Mouse (Mus musculus): ENCODE data around the gene Rtn4. TPM values are rescaled to one million over a fixed set of nuclear protein-coding genes. Genes with fewer than 3 reads are reported as not detected.

The Rtn4 gene
- polyA plus RNA-seq, 1 experiment, result 230 TPM

DNA sequence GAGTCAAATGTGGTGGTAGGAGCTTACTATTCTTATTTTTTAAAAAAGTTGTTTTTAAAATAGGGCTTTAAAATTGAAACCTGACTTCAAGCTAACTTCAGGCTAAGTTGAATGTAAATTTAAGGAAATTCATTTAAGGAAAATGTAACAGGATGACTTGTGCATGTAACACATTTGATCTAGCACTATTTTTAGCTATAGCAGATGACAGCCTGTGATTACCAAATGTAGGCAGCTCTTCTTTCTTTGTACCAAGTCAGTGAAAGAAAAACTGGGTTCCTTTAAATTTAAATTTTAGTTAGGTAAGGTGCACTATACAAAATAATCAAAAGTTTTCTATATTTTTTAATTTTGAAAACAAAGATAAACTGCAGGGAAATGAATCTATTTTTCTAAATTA, 32.4 kb downstream of the Rtn4 start:
- no peak overlapping the region for H3K4me3 ChIP-seq (ENCODE audit: insufficient read depth, low read depth, low read length)
- no peak for TF ChIP-seq POLR2A (IDR thresholded peaks at IDR 0.05; ENCODE audit: insufficient read depth, low read depth, low read length)
- no peak for TF ChIP-seq CTCF (IDR thresholded peaks at IDR 0.05; ENCODE audit: insufficient read depth, low read depth, low read length)
- no peak overlapping the region for H3K27ac ChIP-seq (ENCODE audit: insufficient read depth, low read depth, low read length)
- H3K4me1 ChIP-seq (ENCODE audit: control insufficient read depth, insufficient read depth, low read length), result no peaks in the 10 kb centered on the region

DNA sequence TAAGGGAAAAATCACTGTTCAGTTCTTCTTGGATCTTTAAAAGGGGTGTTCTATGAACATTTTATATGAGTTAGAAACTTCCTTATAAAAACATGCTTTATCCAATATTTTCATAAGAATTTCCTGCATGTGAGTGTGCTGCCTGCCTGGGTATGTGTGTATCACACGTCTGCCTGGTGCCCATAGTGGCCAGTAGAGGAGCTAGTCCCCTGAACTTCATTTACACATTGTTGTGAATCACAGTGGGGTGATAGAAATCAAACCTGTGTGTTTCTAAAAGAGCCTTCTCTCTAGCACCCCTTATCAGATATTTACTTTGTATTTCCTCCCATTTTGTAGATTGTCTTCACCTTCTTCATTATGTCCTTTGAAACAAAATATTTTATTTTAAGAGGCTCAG, 32.9 kb downstream of the Rtn4 start:
- H3K27ac ChIP-seq (ENCODE audit: insufficient read depth, low read depth, low read length), result no peak overlapping the region
- no peaks in the 10 kb centered on the region for H3K4me1 ChIP-seq (ENCODE audit: control insufficient read depth, insufficient read depth, low read length)
- TF ChIP-seq POLR2A (IDR thresholded peaks at IDR 0.05; ENCODE audit: insufficient read depth, low read depth, low read length) (no peak), CTCF (IDR thresholded peaks at IDR 0.05; ENCODE audit: insufficient read depth, low read depth, low read length) (no peak)
- H3K4me3 ChIP-seq (ENCODE audit: insufficient read depth, low read depth, low read length), result no peak overlapping the region
- WGBS, result 50% methylated on average over 1 of the region's 1 CpGs

DNA sequence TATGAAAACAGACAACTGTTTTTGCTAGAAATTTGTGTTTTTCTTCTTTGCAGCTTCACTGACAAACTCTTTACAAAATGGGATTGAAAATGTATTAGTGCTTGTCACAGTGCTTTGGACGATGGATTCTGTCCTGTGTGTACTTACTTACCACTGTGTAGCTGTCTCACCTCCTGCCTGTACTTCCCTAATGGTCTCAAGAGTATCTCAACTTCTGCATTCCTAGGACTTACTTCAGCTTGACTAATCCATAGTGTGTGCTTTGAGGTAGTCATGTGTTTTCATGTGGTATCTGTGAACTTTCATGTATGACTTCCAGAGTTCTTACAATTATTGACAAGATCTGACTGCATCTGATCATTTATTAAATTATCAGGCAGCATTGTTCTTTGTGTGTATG, 35.2 kb downstream of the Rtn4 start:
- H3K4me3 ChIP-seq (ENCODE audit: insufficient read depth, low read depth, low read length), result no peak overlapping the region
- no peaks in the 10 kb centered on the region for H3K4me1 ChIP-seq (ENCODE audit: control insufficient read depth, insufficient read depth, low read length)
- whole genome bisulfite sequencing, result 67% methylated on average over 1 of the region's 1 CpGs
- TF ChIP-seq CTCF (IDR thresholded peaks at IDR 0.05; ENCODE audit: insufficient read depth, low read depth, low read length), result no peak
- TF ChIP-seq POLR2A (IDR thresholded peaks at IDR 0.05; ENCODE audit: insufficient read depth, low read depth, low read length), result no peak
- H3K27ac ChIP-seq (ENCODE audit: insufficient read depth, low read depth, low read length), result no peak overlapping the region

DNA sequence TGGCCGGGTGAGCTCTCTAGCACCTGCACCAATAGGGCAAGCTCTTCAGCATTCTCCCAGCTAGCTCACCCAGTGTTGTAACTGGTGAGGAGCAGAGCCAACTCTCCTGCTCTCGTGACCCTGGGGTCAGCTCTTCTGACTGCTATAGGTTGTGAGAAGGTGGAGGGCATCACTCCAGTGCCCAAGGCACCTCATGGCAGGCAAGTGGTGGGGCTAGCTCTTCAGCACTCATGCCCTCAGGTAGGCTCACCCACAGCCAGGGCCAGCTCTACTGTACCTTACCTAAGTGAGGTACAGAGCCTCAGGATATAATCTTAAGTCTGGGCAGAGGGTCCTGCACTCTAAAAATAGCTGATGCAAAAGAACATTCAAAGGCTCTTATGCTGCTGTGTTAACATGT, 47.0 kb downstream of the Rtn4 start:
- peaks cover 5% of the 10 kb centered on the region for H3K4me1 ChIP-seq (ENCODE audit: control insufficient read depth, insufficient read depth, low read length)
- TF ChIP-seq POLR2A (IDR thresholded peaks at IDR 0.05; ENCODE audit: insufficient read depth, low read depth, low read length), result no peak
- TF ChIP-seq CTCF (IDR thresholded peaks at IDR 0.05; ENCODE audit: insufficient read depth, low read depth, low read length), result no peak
- 83% methylated on average over 2 of the region's 2 CpGs for WGBS
- no peak overlapping the region for H3K4me3 ChIP-seq (ENCODE audit: insufficient read depth, low read depth, low read length)
- H3K27ac ChIP-seq (ENCODE audit: insufficient read depth, low read depth, low read length), result 0 out of 2 replicates have a peak overlapping the region, but pooled peaks have one; percentile 15

DNA sequence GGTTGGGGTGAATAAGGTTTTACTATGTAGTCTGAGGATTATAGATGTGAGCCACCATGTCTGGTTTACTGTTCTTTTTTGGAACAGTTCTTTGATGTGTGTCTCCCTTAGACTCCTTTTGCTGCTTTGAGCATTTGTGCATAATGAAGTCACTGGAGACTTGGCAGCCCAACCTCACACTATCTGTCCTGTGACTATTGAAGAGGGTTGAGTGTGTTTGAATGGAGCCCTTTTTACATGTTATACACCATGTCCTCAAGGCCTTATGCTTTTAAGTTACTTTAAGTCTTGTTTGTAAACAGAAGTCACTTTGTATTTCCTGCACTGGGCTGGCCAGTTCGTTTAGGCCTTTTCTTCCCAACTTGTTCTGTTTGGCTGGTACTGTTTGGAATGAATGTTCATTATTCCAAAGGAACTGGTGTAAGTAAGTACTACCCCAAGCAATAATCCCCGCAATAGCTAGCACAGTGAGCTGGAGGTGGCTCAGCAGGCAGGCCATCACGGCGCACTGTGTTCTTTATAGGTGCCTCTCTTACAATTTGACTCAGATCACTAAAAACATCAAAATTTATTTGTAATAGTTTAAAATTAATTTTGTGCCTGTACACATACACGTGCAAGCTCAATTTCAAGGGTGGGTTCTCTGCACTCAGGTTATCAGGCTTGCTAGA, 52.1 kb downstream of the Rtn4 start:
- TF ChIP-seq POLR2A (IDR thresholded peaks at IDR 0.05; ENCODE audit: insufficient read depth, low read depth, low read length), result no peak
- no peak for TF ChIP-seq CTCF (IDR thresholded peaks at IDR 0.05; ENCODE audit: insufficient read depth, low read depth, low read length)
- no peak overlapping the region for H3K4me3 ChIP-seq (ENCODE audit: insufficient read depth, low read depth, low read length)
- peaks cover 2% of the 10 kb centered on the region for H3K4me1 ChIP-seq (ENCODE audit: control insufficient read depth, insufficient read depth, low read length)
- H3K27ac ChIP-seq (ENCODE audit: insufficient read depth, low read depth, low read length), result no peak overlapping the region
- WGBS, result 54% methylated on average over 5 of the region's 5 CpGs

DNA sequence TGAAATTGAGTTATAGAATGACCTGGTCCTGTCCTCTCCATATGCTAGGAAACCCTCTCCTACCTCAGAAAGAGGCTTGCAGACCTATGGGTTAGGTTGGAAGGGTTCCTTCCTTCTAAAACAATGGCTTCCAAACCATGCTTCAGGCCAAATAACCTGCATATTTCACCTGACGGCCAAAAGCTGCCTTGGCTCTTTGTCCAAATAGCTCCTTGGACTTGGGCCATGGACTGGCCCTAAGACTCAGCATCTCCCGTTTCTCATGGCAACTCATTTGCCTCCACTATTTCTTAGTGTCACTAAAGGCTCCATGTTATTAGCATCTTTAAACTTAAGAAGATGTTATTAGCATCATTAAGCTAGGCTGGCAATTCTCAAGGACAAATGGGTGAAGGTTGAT, 52.8 kb downstream of the Rtn4 start:
- 46% methylated on average over 2 of the region's 2 CpGs for WGBS
- no peak for TF ChIP-seq CTCF (IDR thresholded peaks at IDR 0.05; ENCODE audit: insufficient read depth, low read depth, low read length)
- no peak for TF ChIP-seq POLR2A (IDR thresholded peaks at IDR 0.05; ENCODE audit: insufficient read depth, low read depth, low read length)
- H3K4me3 ChIP-seq (ENCODE audit: insufficient read depth, low read depth, low read length), result no peak overlapping the region
- H3K27ac ChIP-seq (ENCODE audit: insufficient read depth, low read depth, low read length), result no peak overlapping the region
- H3K4me1 ChIP-seq (ENCODE audit: control insufficient read depth, insufficient read depth, low read length), result peaks cover 2% of the 10 kb centered on the region

DNA sequence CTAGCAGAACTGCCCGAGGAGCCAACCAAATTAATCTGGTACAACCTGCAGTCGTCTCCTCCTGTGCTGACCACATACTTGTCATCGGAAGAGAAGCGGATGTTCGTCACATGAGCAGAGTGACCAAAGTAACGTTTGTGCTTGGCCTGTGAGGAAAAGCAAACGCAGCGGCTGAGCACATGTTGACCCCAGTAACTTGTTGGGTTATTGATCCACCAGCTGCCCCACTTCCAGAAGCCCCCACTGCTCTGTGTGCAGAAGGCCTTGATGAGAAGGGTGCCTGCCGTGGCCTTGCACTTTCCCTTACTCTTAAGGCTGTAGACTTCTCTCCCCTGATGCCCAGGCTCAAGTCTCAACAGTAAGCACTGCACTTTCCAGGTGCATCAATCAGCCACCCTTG, 53.5 kb downstream of the Rtn4 start:
- Histone ChIP-seq H3K4me1 (ENCODE audit: control insufficient read depth, insufficient read depth, low read length) (peaks cover 4% of the 10 kb centered on the region), H3K27ac (ENCODE audit: insufficient read depth, low read depth, low read length) (no peak overlapping the region), H3K4me3 (ENCODE audit: insufficient read depth, low read depth, low read length) (no peak overlapping the region)
- TF ChIP-seq POLR2A (IDR thresholded peaks at IDR 0.05; ENCODE audit: insufficient read depth, low read depth, low read length) (no peak), CTCF (IDR thresholded peaks at IDR 0.05; ENCODE audit: insufficient read depth, low read depth, low read length) (no peak)
- WGBS, result 94% methylated on average over 9 of the region's 9 CpGs

DNA sequence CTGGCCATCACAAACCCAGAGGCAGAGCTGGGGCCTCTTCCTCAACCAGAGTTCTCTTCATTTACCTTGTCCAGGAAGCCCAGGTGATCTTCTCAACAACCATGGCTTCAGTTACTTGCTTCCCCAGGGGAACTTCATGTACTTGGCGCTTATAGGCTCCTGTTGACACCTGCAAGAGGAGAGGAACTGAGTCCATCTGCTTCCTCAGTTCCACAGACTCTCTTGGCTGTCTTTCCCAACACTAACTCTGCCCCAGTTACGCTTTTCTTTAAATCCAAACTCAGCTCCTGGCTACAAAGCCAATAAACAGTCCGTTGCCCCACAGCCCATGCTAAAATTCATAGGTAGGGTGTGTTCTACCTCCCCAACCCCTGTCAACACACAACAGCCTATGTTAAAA, 54.6 kb downstream of the Rtn4 start:
- H3K27ac ChIP-seq (ENCODE audit: insufficient read depth, low read depth, low read length), result no peak overlapping the region
- WGBS, result 94% methylated on average over 3 of the region's 3 CpGs
- H3K4me3 ChIP-seq (ENCODE audit: insufficient read depth, low read depth, low read length), result no peak overlapping the region
- peaks cover 9% of the 10 kb centered on the region for H3K4me1 ChIP-seq (ENCODE audit: control insufficient read depth, insufficient read depth, low read length)
- TF ChIP-seq CTCF (IDR thresholded peaks at IDR 0.05; ENCODE audit: insufficient read depth, low read depth, low read length), result no peak
- TF ChIP-seq POLR2A (IDR thresholded peaks at IDR 0.05; ENCODE audit: insufficient read depth, low read depth, low read length), result no peak

DNA sequence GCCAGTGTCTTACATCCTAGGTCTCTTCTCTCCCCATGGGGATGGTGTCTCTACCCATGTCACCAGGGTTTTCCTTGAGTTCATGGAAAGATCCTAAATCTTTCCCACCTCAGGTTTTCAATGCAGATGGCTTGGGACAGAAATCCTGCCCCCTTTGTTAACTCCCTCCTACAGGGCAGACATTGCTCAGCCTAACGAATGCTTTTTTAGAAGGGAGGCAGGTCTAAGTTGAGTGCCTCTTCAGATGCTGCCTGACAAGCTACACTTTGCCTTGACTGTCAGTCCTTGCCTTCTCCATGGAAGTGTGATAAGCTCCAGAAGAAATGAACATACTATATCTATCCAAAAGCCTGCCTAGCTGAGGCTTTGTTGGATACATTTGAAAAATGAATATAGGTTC, 55.1 kb downstream of the Rtn4 start:
- H3K27ac ChIP-seq (ENCODE audit: insufficient read depth, low read depth, low read length), result no peak overlapping the region
- no peak overlapping the region for H3K4me3 ChIP-seq (ENCODE audit: insufficient read depth, low read depth, low read length)
- TF ChIP-seq POLR2A (IDR thresholded peaks at IDR 0.05; ENCODE audit: insufficient read depth, low read depth, low read length) (no peak), CTCF (IDR thresholded peaks at IDR 0.05; ENCODE audit: insufficient read depth, low read depth, low read length) (no peak)
- 44% methylated on average over 1 of the region's 1 CpGs for WGBS
- H3K4me1 ChIP-seq (ENCODE audit: control insufficient read depth, insufficient read depth, low read length), result peaks cover 9% of the 10 kb centered on the region
